Mouse (Mus musculus): Measurements from ENCODE around the gene Klf16.

Klf16 gene

DNA sequence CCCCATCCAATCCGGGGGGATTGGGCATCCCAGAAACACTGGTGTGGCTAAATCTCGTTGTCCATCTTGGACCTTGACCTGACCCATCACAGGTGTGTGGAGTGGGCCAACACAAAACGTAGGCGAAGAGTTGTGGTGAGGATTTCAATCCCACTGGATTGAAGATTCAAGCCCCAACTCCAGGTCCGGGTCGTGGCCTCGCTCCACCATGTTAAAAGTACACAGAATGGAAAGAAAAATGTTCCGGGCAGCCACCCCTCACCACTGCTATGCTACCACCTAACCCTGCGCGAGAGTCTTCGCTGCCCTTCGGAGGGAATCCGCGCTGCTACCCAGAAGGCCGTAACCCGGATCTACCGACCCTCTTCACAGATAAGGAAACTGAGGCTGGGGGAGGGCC, 1.2 kb downstream of the Klf16 start:
- DNase-seq (ENCODE audit: low read depth, low spot score) = no peak

- DNase-seq (ENCODE audit: low read depth, low spot score) = no peak
Measured at GRCm38 (mm10) chr10:80574896-80575295, 2.2 kb downstream of the Klf16 start.

DNA sequence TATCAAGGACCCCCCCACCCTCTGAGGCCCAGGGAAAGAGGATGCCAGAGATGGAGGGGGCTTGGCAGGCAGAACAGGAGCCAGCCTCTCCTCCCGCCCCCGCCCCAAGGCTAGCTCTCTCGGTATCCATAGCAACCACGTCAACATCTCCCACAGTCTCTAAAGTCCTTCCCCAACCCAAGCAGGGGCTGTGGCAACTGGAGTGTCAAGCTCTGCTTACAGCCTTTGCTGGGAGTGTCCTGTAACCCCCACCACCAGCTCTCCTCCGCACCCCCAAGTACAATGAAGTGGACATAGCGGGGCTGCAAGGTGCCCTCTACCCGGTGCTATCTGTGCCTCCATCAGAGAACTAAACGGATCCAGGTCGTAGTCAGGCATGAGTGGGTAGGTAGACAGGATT, 3.2 kb downstream of the Klf16 start:
- no peak for DNase-seq (ENCODE audit: low read depth, low spot score)

DNA sequence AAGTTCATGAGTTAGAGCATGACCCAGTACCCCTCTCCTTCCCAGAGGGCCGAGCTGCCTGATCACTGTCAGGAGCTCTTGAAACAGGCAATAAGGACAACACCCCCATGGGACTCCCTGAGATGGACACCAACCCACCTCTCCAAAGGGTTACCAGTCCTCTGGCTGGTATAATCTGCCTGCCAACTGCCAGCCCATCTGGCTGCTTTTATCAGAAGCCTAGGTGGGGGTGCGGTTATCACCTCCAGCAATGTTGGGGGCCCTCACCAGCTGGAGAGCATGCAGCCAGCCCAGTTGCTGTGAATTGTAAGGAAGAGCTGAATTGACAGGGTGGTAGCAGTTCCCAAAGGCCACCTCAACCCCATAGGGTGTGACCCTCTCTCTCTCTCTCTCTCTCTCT, 4.6 kb downstream of the Klf16 start:
- DNase-seq (ENCODE audit: low read depth, low spot score) = no peak

GRCm38 (mm10) chr10:80570871-80571836, 6.0 kb downstream of the Klf16 start:
- peak; percentile 56 for DNase-seq (ENCODE audit: low read depth, low spot score)

DNA sequence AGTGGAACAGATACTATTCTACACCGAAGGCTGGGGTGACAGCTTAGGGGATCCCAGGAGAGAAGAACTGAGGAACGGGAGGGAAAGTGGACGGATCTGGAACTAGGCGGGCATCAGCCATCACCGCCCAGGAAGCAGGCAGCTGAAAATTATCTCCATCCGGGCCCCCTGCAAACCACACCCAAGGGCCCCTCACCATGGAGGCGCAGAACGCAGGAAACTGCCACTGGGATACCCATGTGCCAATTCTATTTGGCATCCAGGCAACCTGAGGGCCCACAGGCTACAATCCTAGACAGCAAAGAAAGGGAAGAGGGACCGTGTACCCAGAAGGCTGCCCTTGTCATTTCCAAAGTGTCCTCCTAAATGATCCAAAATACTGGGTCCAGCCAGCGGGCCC, 6.7 kb downstream of the Klf16 start:
- DNase-seq (ENCODE audit: low read depth, low spot score) = no peak

DNA sequence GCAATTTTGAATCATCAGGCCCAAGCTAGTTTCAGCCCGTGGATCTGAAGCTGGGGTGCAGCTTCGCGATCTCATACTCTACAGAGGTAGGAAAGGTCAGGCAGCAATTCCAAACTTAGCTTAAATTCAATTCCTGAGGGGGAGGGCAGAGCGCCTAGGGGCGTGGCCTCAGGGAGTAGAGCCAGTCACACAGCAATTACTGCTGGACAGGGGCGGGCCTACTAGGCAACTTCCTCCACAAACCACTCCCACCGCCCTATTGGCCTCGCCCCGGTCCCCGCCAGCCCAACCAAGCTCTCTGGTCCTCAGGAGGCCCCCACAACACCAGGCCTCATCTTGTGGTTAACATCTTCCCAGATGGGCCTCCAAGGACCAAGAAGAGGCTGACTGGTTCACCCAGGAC, 7.5 kb downstream of the Klf16 start:
- peak; percentile 85 for DNase-seq (ENCODE audit: low read depth, low spot score)

GRCm38 (mm10) chr10:80568876-80569275, 8.2 kb downstream of the Klf16 start:
- no peak for DNase-seq (ENCODE audit: low read depth, low spot score)

DNA sequence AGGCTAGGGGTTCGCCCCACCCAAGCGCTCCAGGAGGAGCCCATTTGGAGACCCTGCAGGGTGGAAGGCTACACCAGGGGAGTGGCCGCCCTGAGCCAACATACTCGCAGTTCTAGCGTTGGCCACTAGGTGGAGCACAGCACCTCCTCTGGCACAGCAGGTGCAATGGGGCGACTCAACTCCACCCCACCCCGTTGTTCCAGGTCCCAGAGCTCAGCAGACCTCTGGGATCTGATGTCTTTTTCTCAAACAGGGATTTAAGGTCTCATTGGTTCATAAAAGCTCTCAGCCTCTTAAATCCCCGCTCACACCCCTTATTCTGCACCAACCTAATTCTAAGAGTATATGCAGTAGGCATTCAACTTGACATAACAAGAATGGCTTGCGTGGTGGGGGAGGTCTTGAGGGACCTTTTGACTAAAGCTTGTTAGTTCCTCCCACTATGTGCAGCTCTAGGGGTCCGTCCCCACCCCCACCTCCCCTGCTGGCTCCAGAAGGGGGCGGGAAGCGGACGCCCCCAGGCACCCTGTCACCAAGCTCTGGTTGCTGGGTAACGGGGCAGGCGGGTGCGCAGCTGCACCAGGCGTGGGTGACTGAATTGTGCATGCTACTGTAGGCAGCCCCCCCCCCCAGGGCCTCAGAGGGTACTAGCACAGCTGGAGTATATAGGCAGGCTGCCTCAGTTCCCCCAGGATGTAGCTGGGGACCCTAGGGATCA, 10.6 kb downstream of the Klf16 start:
- peak; percentile 93 for DNase-seq (ENCODE audit: low read depth, low spot score)

DNA sequence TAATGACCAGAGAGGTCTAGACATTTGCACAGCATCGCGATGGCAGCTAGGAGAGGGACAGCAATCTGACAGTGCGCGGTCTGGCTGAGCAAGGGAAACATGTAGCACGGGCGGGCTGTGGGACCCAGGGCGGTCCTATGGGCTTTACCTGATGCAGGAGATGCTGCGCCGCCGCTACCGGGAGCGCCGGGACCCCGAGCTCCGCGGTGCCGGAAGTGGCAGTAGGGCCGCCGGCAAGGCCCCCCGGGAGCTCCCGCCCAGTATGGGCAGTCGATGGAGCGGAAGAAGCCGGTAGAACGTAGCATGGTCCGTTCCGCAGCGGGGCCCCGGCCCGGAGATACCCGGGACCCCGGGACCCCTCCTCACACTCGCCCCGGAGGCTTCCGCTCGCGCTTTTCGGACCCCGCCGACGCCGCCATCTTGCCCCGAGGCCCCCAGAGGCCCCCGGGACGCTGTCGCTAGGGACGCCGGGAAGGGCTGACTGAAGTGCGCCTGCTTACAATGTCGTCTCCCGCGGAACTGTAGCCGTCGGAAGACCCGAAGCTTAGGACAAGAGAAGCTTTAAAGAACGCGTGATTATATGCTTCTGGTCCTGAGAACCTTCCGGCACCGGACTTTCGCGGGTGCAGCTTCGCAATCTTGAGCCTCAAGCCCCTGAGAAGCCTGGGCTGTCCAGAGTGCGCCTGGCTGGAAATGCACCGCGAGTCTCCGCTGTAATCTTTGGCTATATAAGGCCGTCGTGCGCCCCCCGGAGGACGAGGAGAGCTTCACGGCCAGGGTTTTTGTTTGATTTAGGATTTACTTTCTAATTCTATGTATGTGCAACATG, 15.8 kb downstream of the Klf16 start, which contains the start of gene Rexo1:
Rexo1 (minus strand) TSS at position 445 of the 829 bp plus-strand sequence.
- peak; percentile 94 for DNase-seq (ENCODE audit: low read depth, low spot score)

GRCm38 (mm10) chr10:80560621-80561020, 16.5 kb downstream of the Klf16 start:
- DNase-seq (ENCODE audit: low read depth, low spot score) = no peak

- no peak for DNase-seq (ENCODE audit: low read depth, low spot score)
Measured at GRCm38 (mm10) chr10:80559431-80559830, 17.7 kb downstream of the Klf16 start.

- peak; percentile 71 for DNase-seq (ENCODE audit: low read depth, low spot score)
Measured at GRCm38 (mm10) chr10:80557346-80557965, 19.7 kb downstream of the Klf16 start.

- no peak for DNase-seq (ENCODE audit: low read depth, low spot score)
Measured at GRCm38 (mm10) chr10:80553997-80554396, 23.1 kb downstream of the Klf16 start.

GRCm38 (mm10) chr10:80553575-80553974, 23.5 kb downstream of the Klf16 start:
- DNase-seq (ENCODE audit: low read depth, low spot score) = no peak

DNA sequence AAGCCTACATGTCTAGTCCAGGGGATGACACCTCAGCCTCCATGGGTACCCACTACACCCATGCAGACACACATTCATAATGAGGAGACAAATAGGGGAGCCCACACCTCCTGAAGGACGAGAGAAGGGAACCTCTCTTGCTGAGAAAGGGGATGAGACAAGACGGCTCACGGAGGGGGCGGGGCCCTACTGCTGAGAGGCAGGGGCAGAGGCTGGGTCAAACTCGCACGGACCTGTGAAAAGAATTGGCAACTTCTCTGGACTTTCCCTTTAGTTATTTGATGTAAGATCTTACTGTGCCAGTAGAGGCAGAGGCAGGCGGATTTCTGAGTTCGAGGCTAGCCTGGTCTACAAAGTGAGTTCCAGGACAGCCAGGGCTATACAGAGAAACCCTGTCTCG, 24.8 kb downstream of the Klf16 start:
- DNase-seq (ENCODE audit: low read depth, low spot score) = peak; percentile 44

GRCm38 (mm10) chr10:80549279-80549678, 27.8 kb downstream of the Klf16 start:
- no peak for DNase-seq (ENCODE audit: low read depth, low spot score)

- peak; percentile 53 for DNase-seq (ENCODE audit: low read depth, low spot score)
Measured at GRCm38 (mm10) chr10:80548428-80549006, 28.6 kb downstream of the Klf16 start.

GRCm38 (mm10) chr10:80547539-80547938, 29.6 kb downstream of the Klf16 start:
- DNase-seq (ENCODE audit: low read depth, low spot score) = no peak

DNA sequence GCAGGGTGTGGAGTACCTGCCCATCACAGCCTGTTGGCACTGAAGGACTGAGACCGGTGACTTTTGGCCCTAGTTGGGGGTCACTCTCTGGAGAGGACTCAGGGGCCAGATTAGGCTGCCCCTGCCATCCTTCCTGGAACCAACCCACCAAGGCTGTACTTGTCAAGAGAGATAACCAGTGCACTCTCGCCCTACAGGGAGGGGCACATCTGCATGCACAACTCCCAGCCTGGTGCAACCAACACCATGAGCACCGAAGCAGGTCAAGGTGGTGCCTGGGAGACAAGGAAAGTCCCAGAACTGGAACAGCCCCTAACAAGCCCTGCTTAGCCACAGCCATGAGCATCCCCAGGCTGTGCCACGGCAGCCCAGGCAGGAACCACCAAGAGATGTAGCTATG, 30.2 kb downstream of the Klf16 start:
- DNase-seq (ENCODE audit: low read depth, low spot score) = no peak

GRCm38 (mm10) chr10:80545590-80545989, 31.5 kb downstream of the Klf16 start:
- no peak for DNase-seq (ENCODE audit: low read depth, low spot score)

All from ES-CJ7 (cell line).